Mouse (Mus musculus): ENCODE results near the gene Map4k3. TPM values are rescaled to one million over a fixed set of nuclear protein-coding genes. Genes with fewer than 3 reads are reported as not detected.
"Not testable (repeated sequence)": the region's sequence is repeated elsewhere in the genome, so short reads cannot be mapped to it uniquely, and the experiment has no call there.

The Map4k3 gene
- total RNA-seq, 2 experiments from 2014 or later: 23.6 to 25.2 TPM

GRCm38 (mm10) chr17:80546846-80547245, 181.4 kb downstream of the Map4k3 start:
- no peak for DNase-seq
- intact Hi-C loops (cut with DNase I): no loop called here

- intact Hi-C loops (cut with DNase I): no loop called here
- DNase-seq: no peak
These were observed 182.1 kb downstream of the Map4k3 start for GRCm38 (mm10) chr17:80546227-80546626.

- DNase-seq: no peak
- intact Hi-C loops (cut with DNase I): no loop called here
These were observed 184.6 kb downstream of the Map4k3 start for GRCm38 (mm10) chr17:80543646-80544045.

- intact Hi-C loops (cut with DNase I): no loop called here
- DNase-seq: no peak
These were observed 191.1 kb downstream of the Map4k3 start for GRCm38 (mm10) chr17:80537136-80537535.

GRCm38 (mm10) chr17:80535633-80536032, 192.7 kb downstream of the Map4k3 start:
- intact Hi-C loops (cut with DNase I): no loop called here
- no peak for DNase-seq

- DNase-seq; intact Hi-C loops (cut with DNase I): not testable (repeated sequence)
These were observed 196.9 kb downstream of the Map4k3 start for GRCm38 (mm10) chr17:80531351-80531750.

Other genes starting within 250 kb of the Map4k3 start
- 10 to 100 TPM; 10.6 to 13.4 TPM for gene Sos1, start 248.0 kb downstream of the Map4k3 start, total RNA-seq (2021)
- under 1 TPM in 1 of 2 experiments, not detected in 1; 0.08 TPM for gene Cdkl4, start 150.7 kb downstream of the Map4k3 start, total RNA-seq (2021)
- under 1 TPM; 0.19 to 0.58 TPM for gene Tmem178, start 216.1 kb upstream of the Map4k3 start, total RNA-seq (2021)